Mouse (Mus musculus): Measurements from ENCODE around the gene Serinc5.

DNA sequence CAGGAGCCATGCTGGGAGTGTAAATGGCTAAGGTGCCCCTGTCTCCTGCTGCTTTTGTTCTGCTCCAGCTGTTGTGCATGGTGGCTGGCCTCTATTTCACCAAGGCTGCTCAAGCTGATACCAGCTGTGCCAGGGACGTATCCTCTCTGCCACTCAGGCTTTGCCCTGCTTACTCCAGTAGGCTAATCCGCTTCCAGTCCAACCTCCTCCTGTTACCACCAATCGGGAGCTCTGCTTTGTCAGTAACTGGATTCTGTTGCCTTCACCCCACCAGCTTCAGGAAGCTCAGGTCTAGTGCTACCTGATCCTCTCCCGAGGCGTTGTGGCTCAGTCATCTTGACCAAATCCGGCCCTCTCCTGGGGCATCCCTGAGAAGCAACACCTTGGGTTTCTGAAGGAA, 33.9 kb downstream of the Serinc5 start:
- TF ChIP-seq CTCF (IDR thresholded peaks at IDR 0.05; ENCODE audit: low read depth) (no peak), EP300 (IDR thresholded peaks at IDR 0.05; ENCODE audit: low read depth) (no peak)

Data from liver, postnatal 0 days (tissue).